Mouse (Mus musculus) thymus, adult 2 months (tissue): ENCODE measurements around the gene B4galt3.

Source experiments
- CTCF ChIP-seq: fragments of 200-500 bp; IDR thresholded peaks from 2 replicates; pipeline ENCODE4 v1.5.1; 2012; ENCODE audit warnings: mild to moderate bottlenecking, control low read depth, low read length, moderate library complexity, borderline replicate concordance; ENCODE audit not compliant: control insufficient read depth, poor library complexity, insufficient read depth; ENCODE audit errors: extremely low read depth
- POLR2A ChIP-seq: fragments of 200-500 bp; IDR thresholded peaks from 2 replicates; pipeline ENCODE4 v1.6.1; 2012; ENCODE audit warnings: mild to moderate bottlenecking, low read length, control low read depth, moderate library complexity; ENCODE audit not compliant: control insufficient read depth, poor library complexity, insufficient read depth; ENCODE audit errors: extremely low read depth

- TF ChIP-seq POLR2A (no peak), CTCF (no peak)
Observed at GRCm38 (mm10) chr1:171223168-171223567, 47.0 kb upstream of the B4galt3 start.
